Mouse (Mus musculus) erythroblast, embryonic 14.5 days (primary cell): ENCODE data around the gene Plaur. TPM values are rescaled to one million over a fixed set of nuclear protein-coding genes. Genes with fewer than 3 reads are reported as not detected.
"Not testable (repeated sequence)": the region's sequence is repeated elsewhere in the genome, so short reads cannot be mapped to it uniquely, and the experiment has no call there.

Source experiments
- H3K27me3 ChIP-seq: 2 replicates; pipeline ENCODE4 v1.6.1; 2012; ENCODE audit warnings: inconsistent platforms; ENCODE audit not compliant: control insufficient read depth
- H3K36me3 ChIP-seq: 2 replicates; pipeline ENCODE4 v1.6.1; 2012; ENCODE audit warnings: mild to moderate bottlenecking, inconsistent platforms; ENCODE audit not compliant: control insufficient read depth
- H3K4me1 ChIP-seq: 2 replicates; pipeline ENCODE4 v1.6.1; 2012; ENCODE audit warnings: inconsistent platforms; ENCODE audit not compliant: control insufficient read depth
- H3K4me3 ChIP-seq: replicated peaks from 2 replicates; pipeline ENCODE3; 2012; ENCODE audit warnings: moderate library complexity, mild to moderate bottlenecking, inconsistent platforms
- H3K9me3 ChIP-seq: 2 replicates; pipeline ENCODE4 v1.6.1; 2012; ENCODE audit warnings: low read length, inconsistent platforms, mixed read lengths; ENCODE audit not compliant: control insufficient read depth
- GATA1 ChIP-seq: IDR thresholded peaks from 2 replicates; pipeline ENCODE4 v1.6.1; 2012; ENCODE audit warnings: low read length, inconsistent platforms, mixed read lengths
- TAL1 ChIP-seq: IDR thresholded peaks from 3 replicates; pipeline ENCODE4 v1.6.1; 2012; ENCODE audit warnings: low read length, inconsistent platforms, mixed read lengths
- polyA plus RNA-seq: library from polyadenylated mRNA; stranded (reverse); fragments of >175 nt; gene quantifications from 2 replicates; pipeline ENCODE4 v1.2.3, GENCODE M21; 2012

The Plaur gene
- polyA plus RNA-seq, 1 experiment: 0.08 TPM

DNA sequence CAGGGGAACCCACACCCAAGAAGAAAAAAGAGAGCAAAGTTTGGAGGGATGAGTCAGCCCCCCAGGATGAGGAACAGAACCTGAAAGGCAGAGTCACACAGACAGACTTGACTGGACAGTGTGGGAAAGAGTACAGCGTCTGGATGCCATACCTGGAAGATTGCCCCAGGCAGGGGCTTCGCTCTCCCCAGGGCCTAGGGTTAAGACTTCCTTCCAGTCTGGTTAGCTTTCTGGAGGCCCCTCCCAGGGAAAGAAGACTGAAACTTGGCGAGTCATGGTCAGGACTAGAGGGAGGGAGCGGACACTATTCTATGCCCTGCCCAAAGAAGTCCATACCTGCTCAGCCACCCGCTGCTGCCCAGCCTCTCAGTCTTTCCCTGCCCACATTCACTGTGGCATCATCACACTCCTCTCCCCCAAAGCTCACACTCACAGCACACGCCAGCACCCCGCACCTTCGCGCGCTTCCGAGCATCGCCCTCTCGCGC, 18.7 kb downstream of the Plaur start:
- Histone ChIP-seq H3K4me3 (no peak overlapping the region), H3K27me3 (peaks cover 73% of the 10 kb centered on the region), H3K4me1 (peaks cover 9% of the 10 kb centered on the region), H3K9me3 (peaks cover 13% of the 10 kb centered on the region), H3K36me3 (no peaks in the 10 kb centered on the region)
- TF ChIP-seq TAL1: no peak
- no peak for TF ChIP-seq GATA1

DNA sequence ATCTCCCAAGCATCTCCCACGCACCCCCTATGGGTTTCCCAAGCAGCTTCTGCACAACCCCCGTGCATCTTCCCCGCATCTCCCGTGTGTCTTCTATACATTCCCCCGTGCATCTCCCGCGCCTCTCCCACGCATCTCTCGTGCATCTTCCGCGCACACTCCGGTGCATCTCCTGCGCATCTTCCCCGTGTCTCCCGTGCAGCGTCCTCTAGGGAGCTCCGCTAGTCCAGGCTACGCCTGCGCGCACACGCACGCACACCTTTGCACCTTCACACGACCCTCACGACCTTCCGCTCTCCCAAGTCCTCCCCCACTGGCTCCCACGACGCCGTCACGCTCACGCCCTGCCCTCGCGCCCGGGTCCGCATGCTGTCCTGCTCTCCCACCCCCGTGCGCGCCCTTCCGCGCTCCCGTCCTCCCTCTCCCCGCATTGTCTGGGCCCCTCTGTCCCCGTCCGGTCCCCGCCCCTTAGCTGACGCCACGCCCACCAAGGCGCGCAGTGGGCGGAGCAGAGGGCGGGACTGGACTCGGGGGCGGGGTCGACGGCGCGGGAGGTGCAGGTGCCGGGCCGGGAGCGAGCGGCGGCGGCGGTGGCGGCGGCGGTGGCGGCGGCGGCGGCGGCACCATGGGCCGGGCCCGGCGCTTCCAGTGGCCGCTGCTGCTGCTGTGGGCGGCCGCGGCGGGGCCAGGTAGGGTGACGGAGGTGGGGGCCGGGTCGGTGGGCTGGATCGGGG, 19.4 kb downstream of the Plaur start, which contains the start of gene Cadm4:
Gene Cadm4 (plus strand): TSS at position 550 of the 734 bp plus-strand sequence.
- peaks cover 73% of the 10 kb centered on the region for H3K27me3 ChIP-seq
- no peaks in the 10 kb centered on the region for H3K36me3 ChIP-seq
- H3K4me3 ChIP-seq: peak within 1 kb of the TSS; percentile 55
- H3K4me1 ChIP-seq: peaks cover 9% of the 10 kb centered on the region
- TF ChIP-seq GATA1: no peak
- H3K9me3 ChIP-seq: peaks cover 13% of the 10 kb centered on the region

DNA sequence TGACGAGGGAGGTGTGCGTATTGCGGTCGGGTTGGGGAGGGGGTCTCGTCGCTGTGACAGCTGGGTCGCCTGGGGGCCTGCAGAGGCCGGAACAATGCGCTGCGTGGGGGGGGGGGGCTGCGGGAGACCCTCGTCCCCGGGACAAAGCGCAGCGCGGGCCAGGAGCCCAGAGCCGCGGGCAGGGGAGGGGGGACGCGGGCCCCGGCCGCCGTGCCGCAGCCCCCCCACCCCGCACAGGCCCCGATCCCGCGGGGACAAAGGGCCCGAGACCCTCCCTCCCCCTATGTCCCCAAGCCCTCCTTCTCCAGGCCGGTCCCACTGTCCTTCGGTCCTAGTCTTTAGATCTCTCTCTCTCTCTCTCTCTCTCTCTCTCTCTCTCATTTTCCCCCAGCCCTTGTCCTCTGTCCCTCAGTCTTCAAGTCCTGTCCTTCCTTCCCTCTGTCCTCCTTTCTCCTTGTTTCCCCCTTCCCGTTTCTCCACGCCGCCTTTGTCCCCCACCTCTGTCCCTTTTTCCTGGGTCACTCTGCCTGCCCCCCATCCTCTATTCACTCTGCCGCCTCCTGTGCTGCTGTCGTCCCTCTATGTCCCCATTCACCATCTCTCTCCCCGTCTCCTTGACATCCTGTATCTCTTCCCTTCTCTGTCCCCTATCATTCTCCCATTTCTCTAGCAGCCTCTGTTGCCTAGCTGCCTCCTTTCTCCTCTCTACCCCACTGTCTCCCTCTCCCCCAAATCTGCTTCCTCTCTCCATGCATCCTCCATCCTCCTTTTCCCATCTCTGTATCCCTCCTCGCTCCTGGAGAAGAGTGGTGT, 20.1 kb downstream of the Plaur start:
- Histone ChIP-seq H3K9me3 (peaks cover 11% of the 10 kb centered on the region), H3K36me3 (no peaks in the 10 kb centered on the region), H3K27me3 (peaks cover 76% of the 10 kb centered on the region), H3K4me1 (peaks cover 9% of the 10 kb centered on the region), H3K4me3 (peak overlapping the region; percentile 33)
- TF ChIP-seq GATA1 (no peak), TAL1 (no peak)

DNA sequence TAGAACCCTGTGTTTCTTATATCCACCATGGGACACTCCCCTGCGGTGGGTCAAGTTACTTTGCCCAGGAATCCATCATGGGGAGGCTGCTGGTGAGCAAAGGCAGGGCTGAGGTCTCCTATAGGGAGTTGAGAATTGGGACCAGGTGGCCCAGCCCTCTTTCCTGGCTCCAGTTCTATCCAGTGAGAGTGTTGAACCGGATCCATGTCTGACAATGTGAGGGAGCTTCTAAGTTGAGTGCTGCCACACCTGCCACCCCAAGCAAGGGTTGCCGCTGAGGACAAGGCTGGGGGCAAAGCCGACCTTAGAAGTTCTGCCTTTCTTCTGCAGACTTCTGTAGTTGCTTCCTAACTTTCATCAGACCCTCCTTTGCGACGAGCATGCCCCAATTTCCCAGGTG, 21.0 kb downstream of the Plaur start:
- H3K9me3 ChIP-seq, H3K4me3 ChIP-seq, H3K36me3 ChIP-seq, H3K4me1 ChIP-seq: not testable (repeated sequence)
- H3K27me3 ChIP-seq: peaks cover 76% of the 10 kb centered on the region

DNA sequence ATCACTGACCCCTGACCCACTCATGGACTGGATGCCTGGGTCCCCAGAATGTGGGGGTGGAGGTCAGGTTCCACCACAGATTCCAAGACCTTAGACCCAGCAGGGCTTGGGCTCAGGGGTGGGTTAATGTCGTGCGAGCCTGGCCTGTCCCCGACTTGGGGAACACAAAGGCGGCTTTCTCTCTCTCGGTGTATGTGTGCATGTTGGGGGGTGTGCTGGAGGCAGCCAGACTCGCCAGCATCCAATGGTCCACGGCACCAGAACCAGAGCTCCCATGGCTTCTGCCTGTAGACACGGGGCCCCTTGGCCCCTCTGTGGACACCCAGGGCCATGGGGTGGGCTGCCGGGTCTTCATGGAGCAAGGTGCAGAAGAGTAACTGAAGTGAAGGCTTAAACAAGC, 23.2 kb downstream of the Plaur start:
- Histone ChIP-seq H3K4me1 (peaks cover 9% of the 10 kb centered on the region), H3K4me3 (no peak overlapping the region), H3K36me3 (no peaks in the 10 kb centered on the region), H3K9me3 (peaks cover 3% of the 10 kb centered on the region; the same call in 1 of the 2 replicates), H3K27me3 (peaks cover 56% of the 10 kb centered on the region)
- no peak for TF ChIP-seq TAL1
- TF ChIP-seq GATA1: no peak

DNA sequence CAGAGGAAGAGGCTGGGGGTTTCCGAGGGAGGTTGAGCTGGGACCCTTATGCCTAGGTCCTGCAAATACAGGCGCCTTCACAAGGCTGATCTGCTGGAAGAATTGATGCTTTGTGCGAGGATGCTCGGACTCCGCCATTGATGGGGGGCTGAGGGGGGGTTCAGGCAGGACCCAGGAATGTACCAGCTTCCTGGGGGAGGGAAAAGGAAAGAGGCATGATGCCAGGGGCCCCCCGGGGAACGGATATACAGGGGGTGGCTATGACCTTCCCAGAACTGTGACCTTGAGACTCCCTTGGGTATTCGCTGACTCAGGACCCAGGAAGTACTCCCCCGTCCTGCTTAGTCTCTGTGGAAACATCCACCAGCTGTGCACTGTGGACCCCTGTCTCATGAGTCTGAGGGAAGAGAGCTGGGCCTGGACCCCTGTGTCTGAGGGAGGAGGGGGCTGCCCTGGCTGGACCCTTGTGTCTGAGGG, 24.4 kb downstream of the Plaur start:
- Histone ChIP-seq H3K9me3 (peaks cover under 1% of the 10 kb centered on the region; the same call in 1 of the 2 replicates), H3K4me3 (no peak overlapping the region), H3K4me1 (peaks cover 3% of the 10 kb centered on the region), H3K36me3 (no peaks in the 10 kb centered on the region), H3K27me3 (peaks cover 44% of the 10 kb centered on the region)
- TF ChIP-seq TAL1 (no peak), GATA1 (no peak)

DNA sequence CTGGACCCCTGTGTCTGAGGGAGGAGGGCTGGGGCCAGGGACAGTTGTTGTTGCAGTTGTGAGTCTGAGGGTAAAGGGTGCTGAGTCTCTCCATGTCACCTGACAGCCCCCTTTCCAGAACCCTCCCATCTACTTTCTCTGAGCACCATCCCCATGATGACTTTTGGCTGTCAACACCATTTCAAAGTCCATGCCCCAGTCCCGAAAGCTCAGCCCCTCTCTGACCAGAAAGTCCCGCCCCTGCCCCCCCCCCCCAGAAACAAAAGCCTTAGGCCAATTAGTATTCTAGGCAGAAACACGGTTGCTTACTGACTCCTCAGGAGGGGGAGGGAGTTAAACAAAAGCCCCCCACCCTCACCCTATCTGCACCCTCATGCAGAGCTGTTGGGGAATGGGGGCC, 25.1 kb downstream of the Plaur start:
- Histone ChIP-seq H3K4me1 (no peaks in the 10 kb centered on the region), H3K36me3 (no peaks in the 10 kb centered on the region), H3K9me3 (no peaks in the 10 kb centered on the region), H3K4me3 (no peak overlapping the region), H3K27me3 (peaks cover 37% of the 10 kb centered on the region)
- no peak for TF ChIP-seq GATA1
- TF ChIP-seq TAL1: no peak

DNA sequence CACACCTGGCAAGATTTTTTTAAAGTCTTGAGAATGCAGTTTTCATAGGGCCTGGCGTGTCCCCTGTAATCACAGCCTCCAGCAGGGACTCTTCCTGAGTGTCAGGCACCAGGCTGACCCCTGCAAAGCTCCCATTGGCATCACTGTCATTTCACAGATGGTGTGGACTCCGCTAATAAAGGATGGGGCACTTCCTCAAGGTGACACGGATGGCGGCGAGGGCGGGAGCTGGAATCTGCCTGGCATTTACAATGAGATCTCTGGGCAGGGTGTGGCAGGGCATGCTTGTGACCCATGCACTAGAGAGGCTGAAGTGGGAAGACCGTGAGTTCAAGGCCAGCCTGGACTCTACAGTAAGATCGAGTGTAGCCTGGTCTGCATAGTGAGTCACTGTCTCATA, 26.0 kb downstream of the Plaur start:
- TF ChIP-seq GATA1: no peak
- TF ChIP-seq TAL1: no peak
- Histone ChIP-seq H3K4me1 (no peaks in the 10 kb centered on the region), H3K9me3 (no peaks in the 10 kb centered on the region), H3K36me3 (no peaks in the 10 kb centered on the region), H3K4me3 (no peak overlapping the region), H3K27me3 (peaks cover 28% of the 10 kb centered on the region)

DNA sequence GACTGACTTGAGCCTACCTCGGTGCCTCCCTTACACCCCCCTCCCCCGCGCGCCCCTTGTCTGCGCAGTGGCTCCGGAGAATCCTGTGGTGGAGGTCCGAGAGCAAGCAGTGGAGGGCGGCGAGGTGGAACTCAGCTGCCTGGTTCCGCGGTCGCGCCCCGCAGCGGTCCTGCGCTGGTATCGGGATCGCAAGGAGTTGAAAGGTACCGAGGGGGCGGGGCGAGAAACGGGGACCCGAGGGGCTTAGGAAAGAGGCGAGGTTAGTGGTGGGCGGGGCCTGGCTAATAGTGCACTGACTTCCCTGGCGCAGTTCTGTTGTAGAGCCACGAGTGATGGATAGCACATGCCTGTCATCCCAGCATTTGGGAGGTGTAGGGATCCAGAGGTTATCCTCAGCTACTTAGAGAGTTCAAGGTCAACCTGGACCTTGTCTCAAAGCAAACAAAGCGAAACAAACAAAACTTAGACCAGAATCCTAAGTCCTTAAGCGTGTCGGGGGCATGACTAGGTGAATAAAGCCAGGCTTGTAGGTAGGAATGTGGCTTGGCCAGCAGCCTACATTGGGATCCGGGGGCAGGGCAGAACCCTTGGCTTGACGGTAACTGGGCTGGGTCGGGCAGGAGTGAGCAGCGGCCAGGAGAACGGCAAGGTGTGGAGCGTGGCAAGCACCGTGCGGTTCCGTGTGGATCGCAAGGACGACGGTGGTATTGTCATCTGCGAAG, 37.7 kb downstream of the Plaur start:
- Histone ChIP-seq H3K27me3 (peaks cover 70% of the 10 kb centered on the region), H3K4me3 (no peak overlapping the region), H3K9me3 (peaks cover 9% of the 10 kb centered on the region), H3K4me1 (peaks cover 5% of the 10 kb centered on the region), H3K36me3 (no peaks in the 10 kb centered on the region)
- TF ChIP-seq TAL1: no peak
- TF ChIP-seq GATA1: no peak
